Mouse (Mus musculus) ES-Bruce4 (cell line): ENCODE data around the gene Mapk1ip1l. TPM values are rescaled to one million over a fixed set of nuclear protein-coding genes. Genes with fewer than 3 reads are reported as not detected.

Experiments
- H3K27ac ChIP-seq: 2 replicates; pipeline ENCODE4 v1.5.1; 2012; ENCODE audit warnings: low read length, inconsistent platforms; ENCODE audit not compliant: insufficient read depth
- H3K27me3 ChIP-seq: 2 replicates; pipeline ENCODE4 v1.6.1; 2012; ENCODE audit warnings: mild to moderate bottlenecking, low read length, inconsistent platforms; ENCODE audit not compliant: control insufficient read depth, poor library complexity, insufficient read depth, severe bottlenecking
- H3K36me3 ChIP-seq: 2 replicates; pipeline ENCODE4 v1.6.1; 2012; ENCODE audit warnings: inconsistent platforms, mild to moderate bottlenecking, low read length, moderate library complexity; ENCODE audit not compliant: control insufficient read depth, poor library complexity, insufficient read depth, severe bottlenecking
- H3K4me1 ChIP-seq: one replicate; pipeline ENCODE4 v1.8.1; 2011; ENCODE audit warnings: low read length; ENCODE audit not compliant: control insufficient read depth, insufficient read depth
- H3K4me3 ChIP-seq: 2 replicates; pipeline ENCODE4 v1.5.1; 2011; ENCODE audit warnings: low read depth, mild to moderate bottlenecking, low read length
- H3K9ac ChIP-seq: 2 replicates; pipeline ENCODE4 v1.6.1; 2012; ENCODE audit warnings: low read depth, mild to moderate bottlenecking, inconsistent platforms; ENCODE audit not compliant: poor library complexity, severe bottlenecking
- H3K9me3 ChIP-seq: replicated peaks from 2 replicates; pipeline ENCODE4 v1.6.1; 2012; ENCODE audit warnings: mild to moderate bottlenecking, low read length, inconsistent platforms; ENCODE audit not compliant: control insufficient read depth, poor library complexity, insufficient read depth, severe bottlenecking
- CTCF ChIP-seq: IDR thresholded peaks from one replicate; pipeline ENCODE4 v1.8.1; 2011; ENCODE audit warnings: low read depth, low read length
- EP300 ChIP-seq: IDR thresholded peaks from 2 replicates; pipeline ENCODE4 v1.6.1; 2011; ENCODE audit warnings: low read depth, low read length; ENCODE audit not compliant: insufficient read depth
- POLR2A ChIP-seq: IDR thresholded peaks from one replicate; pipeline ENCODE4 v1.8.1; 2011; ENCODE audit warnings: low read length; ENCODE audit not compliant: insufficient read depth
- polyA plus RNA-seq: library from polyadenylated mRNA; stranded (reverse); fragments of >200 nt; gene quantifications from 2 replicates; pipeline ENCODE4 v1.2.4, GENCODE M21; 2011; ENCODE audit warnings: low read depth; ENCODE audit not compliant: missing spikeins, insufficient read depth, insufficient read length

The Mapk1ip1l gene
- polyA plus RNA-seq, 1 experiment, result 215 TPM

- Histone ChIP-seq H3K27ac (no peak within 1 kb of the TSS), H3K4me3 (no peak within 1 kb of the TSS), H3K9me3 (no peaks in the 10 kb centered on the region), H3K27me3 (no peaks in the 10 kb centered on the region), H3K4me1 (peaks cover 2% of the 10 kb centered on the region), H3K9ac (no peak within 1 kb of the TSS), H3K36me3 (no peaks in the 10 kb centered on the region)
- TF ChIP-seq CTCF (no peak), EP300 (0 out of 2 replicates have a peak, but pooled peaks have one; percentile 52)
These were observed 69.4 kb downstream of the Mapk1ip1l start, which contains the start of gene Lgals3 for GRCm38 (mm10) chr14:47367461-47367860. Gene Lgals3 (plus strand): TSS chr14:47367751.

GRCm38 (mm10) chr14:47369741-47370140, 71.7 kb downstream of the Mapk1ip1l start:
- no peaks in the 10 kb centered on the region for H3K27me3 ChIP-seq

DNA sequence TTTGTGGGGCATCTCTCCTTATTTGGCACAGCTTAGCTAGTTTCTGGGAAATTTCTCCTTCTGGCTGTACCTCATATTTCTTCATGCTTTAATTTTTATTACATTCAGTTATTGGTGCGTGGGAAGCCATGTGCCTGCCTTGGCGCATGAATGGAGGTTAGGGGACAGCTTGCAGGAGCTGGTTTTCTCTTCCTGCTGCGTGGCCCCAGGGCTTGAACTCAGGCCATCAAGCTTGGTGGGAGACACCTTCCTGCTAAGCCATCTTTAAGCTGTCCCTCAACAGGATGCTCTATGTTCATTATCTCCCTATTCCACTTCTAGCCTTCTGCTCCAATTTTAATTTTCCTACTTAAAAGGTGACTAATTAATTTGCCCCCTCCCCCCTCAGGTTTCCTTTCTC, 72.7 kb downstream of the Mapk1ip1l start:
- Histone ChIP-seq H3K9ac (no peak overlapping the region), H3K4me3 (no peak overlapping the region), H3K9me3 (no peaks in the 10 kb centered on the region)

More at GRCm38 (mm10) chr14:47369741-47370140, 71.7 kb downstream of the Mapk1ip1l start:
- Histone ChIP-seq H3K36me3 (no peaks in the 10 kb centered on the region), H3K27ac (no peak overlapping the region), H3K9me3 (no peaks in the 10 kb centered on the region), H3K4me3 (no peak overlapping the region), H3K4me1 (no peaks in the 10 kb centered on the region), H3K9ac (no peak overlapping the region)
- no peak for TF ChIP-seq CTCF
- no peak for TF ChIP-seq POLR2A
- TF ChIP-seq EP300, result no peak

DNA sequence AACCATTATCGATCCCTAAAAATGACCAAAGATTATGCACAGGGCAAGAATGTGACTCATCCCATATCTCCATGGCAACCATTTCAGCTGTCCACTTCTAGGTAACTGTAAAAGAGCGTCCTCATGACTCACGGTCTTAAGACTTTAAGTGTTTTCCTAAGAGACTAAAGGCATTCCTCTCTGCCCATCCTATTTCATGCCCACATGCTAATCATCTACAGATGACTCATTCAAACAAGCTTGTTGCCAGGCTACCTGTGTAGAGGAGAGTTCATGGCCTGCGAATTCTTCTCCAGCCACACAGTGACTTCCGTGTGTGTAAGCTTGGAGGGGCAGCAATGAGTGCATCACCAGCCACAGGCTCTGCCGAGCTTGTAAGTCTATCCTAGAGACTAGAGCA, 73.6 kb downstream of the Mapk1ip1l start:
- H3K27ac ChIP-seq, result no peak overlapping the region
- no peaks in the 10 kb centered on the region for H3K36me3 ChIP-seq
- no peak overlapping the region for H3K9ac ChIP-seq
- no peaks in the 10 kb centered on the region for H3K9me3 ChIP-seq
- TF ChIP-seq CTCF (no peak), POLR2A (no peak), EP300 (no peak)
- no peak overlapping the region for H3K4me3 ChIP-seq
- no peaks in the 10 kb centered on the region for H3K4me1 ChIP-seq
- no peaks in the 10 kb centered on the region for H3K27me3 ChIP-seq

More for the DNA sequence above, 72.7 kb downstream of the Mapk1ip1l start:
- TF ChIP-seq EP300, result no peak
- TF ChIP-seq CTCF, result no peak
- TF ChIP-seq POLR2A, result no peak
- Histone ChIP-seq H3K4me1 (no peaks in the 10 kb centered on the region), H3K27me3 (no peaks in the 10 kb centered on the region), H3K36me3 (no peaks in the 10 kb centered on the region), H3K27ac (no peak overlapping the region)

Other genes starting within 250 kb of the Mapk1ip1l start
- gene Gch1, start 108.9 kb upstream of the Mapk1ip1l start, polyA plus RNA-seq, result 4.1 and 4.6 TPM in 2 replicates
- gene Wdhd1, start 21.4 kb upstream of the Mapk1ip1l start, polyA plus RNA-seq, result 42.7 and 55.4 TPM in 2 replicates
- gene Socs4, start 21.3 kb upstream of the Mapk1ip1l start, polyA plus RNA-seq, result 22.8 and 24.2 TPM in 2 replicates
- gene Lgals3, start 69.5 kb downstream of the Mapk1ip1l start, polyA plus RNA-seq, result 24.7 and 29.4 TPM in 2 replicates
- 132 and 141 TPM in 2 replicates for gene Dlgap5, start 120.1 kb downstream of the Mapk1ip1l start, polyA plus RNA-seq
- gene Fbxo34, start 152.2 kb downstream of the Mapk1ip1l start, polyA plus RNA-seq, result 35.8 and 38.7 TPM in 2 replicates